9 mouse cellular contexts compared by ENCODE assay signal in genomic region chr9:15017791-15018755, GRCm38 (mm10). TPM values are rescaled to one million over a fixed set of nuclear protein-coding genes. Genes with fewer than 3 reads are reported as not detected.
A peak's percentile ranks its signal among the peaks of the same experiment; 100 is the strongest.
DNase-seq lines count a peak whose midpoint lies in the region; ATAC-seq and TF ChIP-seq lines count a peak whose summit lies in the region.
"Had no signal": no experiment of that assay in that cellular context is flagged by ENCODE, and none has a peak within 500 bp of the region (broad histone marks: within the 10 kb centered on the region; RNA-seq: fewer than 3 reads in every experiment).

No protein-coding gene starts in this region.

- H3K9ac ChIP-seq in heart, embryonic 11.5 days (ENCODE audit: low read depth, low read length) = 0 out of 2 replicates have a peak overlapping the region, but pooled peaks have one; percentile 24
- H3K9ac ChIP-seq in midbrain, postnatal 0 days (replicated peaks; ENCODE audit: low read length, poor library complexity, severe bottlenecking) = no peak overlapping the region

- no peak overlapping the region for H3K4me2 ChIP-seq in heart, embryonic 11.5 days
- no peak overlapping the region for H3K4me2 ChIP-seq in midbrain, postnatal 0 days (ENCODE audit: low read depth, low read length, poor library complexity, severe bottlenecking)

- no peaks in the 10 kb centered on the region for H3K4me1 ChIP-seq in heart, embryonic 11.5 days (ENCODE audit: control insufficient read depth, insufficient read depth, low read length)
- no peaks in the 10 kb centered on the region; the same call in 1 of the 2 replicates for H3K4me1 ChIP-seq in midbrain, postnatal 0 days (ENCODE audit: insufficient read depth, low read length)
- peaks cover 3% of the 10 kb centered on the region for H3K4me1 ChIP-seq in heart, embryonic 10.5 days

- H3K27me3 ChIP-seq in heart, embryonic 11.5 days (ENCODE audit: control insufficient read depth, insufficient read depth, low read length) = no peaks in the 10 kb centered on the region
- no peaks in the 10 kb centered on the region for H3K27me3 ChIP-seq in midbrain, postnatal 0 days (ENCODE audit: insufficient read depth, low read length)
- no peaks in the 10 kb centered on the region for H3K27me3 ChIP-seq in heart, embryonic 10.5 days (ENCODE audit: insufficient read depth, poor library complexity, severe bottlenecking)
- H3K27me3 ChIP-seq: CH12.LX had no signal

- no peaks in the 10 kb centered on the region for H3K36me3 ChIP-seq in heart, embryonic 11.5 days (ENCODE audit: control insufficient read depth, insufficient read depth, low read length)
- H3K36me3 ChIP-seq in midbrain, postnatal 0 days (ENCODE audit: insufficient read depth, low read length) = peaks cover 20% of the 10 kb centered on the region
- peaks cover 12% of the 10 kb centered on the region for H3K36me3 ChIP-seq in heart, embryonic 10.5 days

- no peaks in the 10 kb centered on the region for H3K9me3 ChIP-seq in heart, embryonic 11.5 days (replicated peaks; ENCODE audit: control insufficient read depth, low read length)
- no peaks in the 10 kb centered on the region for H3K9me3 ChIP-seq in midbrain, postnatal 0 days (ENCODE audit: low read length)
- H3K9me3 ChIP-seq in heart, embryonic 10.5 days = no peaks in the 10 kb centered on the region

- TF ChIP-seq CTCF in midbrain, postnatal 0 days (IDR thresholded peaks at IDR 0.05) = no peak

- H3K27ac ChIP-seq in heart, embryonic 11.5 days (ENCODE audit: low read depth, low read length) = no peak overlapping the region
- H3K27ac ChIP-seq in midbrain, postnatal 0 days (ENCODE audit: low read depth, low read length) = no peak overlapping the region
- H3K27ac ChIP-seq in heart, embryonic 10.5 days = no peak overlapping the region

- 64% methylated on average over 18 of the region's 18 CpGs for WGBS in heart, embryonic 11.5 days (ENCODE audit: insufficient replicate concordance)
- 89% methylated on average over 18 of the region's 18 CpGs for WGBS in midbrain, postnatal 0 days
- 67% methylated on average over 18 of the region's 18 CpGs for WGBS in heart, embryonic 10.5 days

- no peak for ATAC-seq in heart, embryonic 11.5 days (replicated peaks; ENCODE audit: insufficient number of reproducible peaks, low FRiP score, low TSS enrichment)
- peak; percentile 79 for ATAC-seq in CD4-positive, CD25-positive, alpha-beta regulatory T cell, adult 4 months
- ATAC-seq in granulocyte monocyte progenitor cell, adult 5-6 weeks (replicated peaks; ENCODE audit: poor library complexity, severe bottlenecking) = peak; percentile 85
- no peak for ATAC-seq in midbrain, postnatal 0 days (ENCODE audit: low FRiP score)

- DNase-seq in heart, postnatal 4 days = no peak
- DNase-seq in natural killer cell, adult 2 months (ENCODE audit: low spot score in 2 of 2) = peak; percentile 77 to 86
- no peak for DNase-seq in midbrain, postnatal 0 days (ENCODE audit: low spot score)
- DNase-seq in kidney, postnatal 14 days = no peak
- DNase-seq in heart, embryonic 10.5 days (ENCODE audit: low spot score) = no peak

- H3K4me3 ChIP-seq in heart, embryonic 11.5 days (ENCODE audit: low read depth, low read length) = no peak overlapping the region
- H3K4me3 ChIP-seq in midbrain, postnatal 0 days (ENCODE audit: low read depth, low read length) = no peak overlapping the region
- no peak overlapping the region for H3K4me3 ChIP-seq in heart, embryonic 10.5 days

RNA-seq across cellular contexts. Expression of gene Panx1, which starts 27.2 kb away (rescaled TPM):
- polyA plus RNA-seq in heart, embryonic 11.5 days (2014; fragmentation: Nextera tagmentation; extraction: Ambion mirVana) = 30.1 and 30.4 TPM in 2 replicates
- total RNA-seq in heart, postnatal 4 days (2021) = 10 to 100 TPM; 14.7 to 15.0 TPM
- 10 to 100 TPM; 16.1 to 23.4 TPM for polyA plus RNA-seq in CD4-positive, CD25-positive, alpha-beta regulatory T cell, adult 4 months (2017; shearing (Covaris generic))
- 21.4 and 32.6 TPM in 2 replicates for total RNA-seq in granulocyte monocyte progenitor cell, adult 5-6 weeks (2014; fragmentation: Nextera tagmentation)
- total RNA-seq in granulocyte monocyte progenitor cell, adult 5-6 weeks (2017) = 11.3 and 23.3 TPM in 2 replicates
- total RNA-seq in midbrain, postnatal 0 days (2014; rRNA removed) = 136 and 143 TPM in 2 replicates
- 154 and 157 TPM in 2 replicates for polyA plus RNA-seq in midbrain, postnatal 0 days (2015; fragmentation: Nextera tagmentation; extraction: Ambion mirVana)
- 26.9 and 43.7 TPM in 2 replicates for polyA plus RNA-seq in heart, embryonic 10.5 days (2016; fragmentation: Nextera tagmentation; extraction: Ambion mirVana)

Comparison
In these comparisons a context has a peak if more than half of its experiments do, and no peak if none do; other contexts are left out.
1. ATAC-seq: peak in CD4-positive, CD25-positive, alpha-beta regulatory T cell, adult 4 months (single experiment) and granulocyte monocyte progenitor cell, adult 5-6 weeks (single experiment); none in heart, embryonic 11.5 days (single experiment) and midbrain, postnatal 0 days (single experiment).
2. DNase-seq: peak in natural killer cell, adult 2 months (2 of 2); none in heart, postnatal 4 days (single experiment), midbrain, postnatal 0 days (single experiment), kidney, postnatal 14 days (single experiment) and heart, embryonic 10.5 days (single experiment).